In genomic region chr14:95356968-95357367, GRCm38 (mm10) we compare ENCODE assay signal across 9 mouse cellular contexts.
DNase-seq lines count a peak whose midpoint lies in the region; ATAC-seq and TF ChIP-seq lines count a peak whose summit lies in the region.
"Had no signal": no experiment of that assay in that cellular context is flagged by ENCODE, and none has a peak within 500 bp of the region (broad histone marks: within the 10 kb centered on the region; RNA-seq: fewer than 3 reads in every experiment).

No protein-coding gene starts in this region.

- no peak for TF ChIP-seq CTCF in forebrain, postnatal 0 days (IDR thresholded peaks at IDR 0.05; ENCODE audit: low read depth)

- no peak overlapping the region for H3K27ac ChIP-seq in midbrain, embryonic 12.5 days (replicated peaks)
- no peak overlapping the region for H3K27ac ChIP-seq in midbrain, embryonic 10.5 days (replicated peaks)
- no peak overlapping the region for H3K27ac ChIP-seq in forebrain, postnatal 0 days (ENCODE audit: low read depth, low read length)
- no peak overlapping the region for H3K27ac ChIP-seq in kidney, embryonic 16.5 days (ENCODE audit: low read length)

- DNase-seq in midbrain, embryonic 10.5 days (ENCODE audit: low spot score): no peak
- DNase-seq in forebrain, postnatal 0 days: peak; percentile 93
- DNase-seq in left cerebral cortex, adult 18-20 months (ENCODE audit: low spot score in 2 of 2): peak; percentile 8 to 39
- peak; percentile 12 to 33 for DNase-seq in right cerebral cortex, postnatal 36 days (ENCODE audit: low spot score in 2 of 2)
- no peak for DNase-seq in thymus, postnatal 10 days (ENCODE audit: low spot score in 2 of 2)
- no peak for DNase-seq in urinary bladder, postnatal 10 days (ENCODE audit: low spot score)

- WGBS in midbrain, embryonic 12.5 days: 62% methylated on average over 10 of the region's 10 CpGs
- 91% methylated on average over 10 of the region's 10 CpGs for whole genome bisulfite sequencing in midbrain, embryonic 10.5 days
- 13% methylated on average over 10 of the region's 10 CpGs for WGBS in forebrain, postnatal 0 days
- WGBS in kidney, embryonic 16.5 days: 75% methylated on average over 10 of the region's 10 CpGs

- no peak overlapping the region for H3K4me3 ChIP-seq in midbrain, embryonic 12.5 days
- H3K4me3 ChIP-seq in midbrain, embryonic 10.5 days: no peak overlapping the region
- H3K4me3 ChIP-seq in forebrain, postnatal 0 days (ENCODE audit: low read depth, low read length): no peak overlapping the region
- no peak overlapping the region for H3K4me3 ChIP-seq in kidney, embryonic 16.5 days (ENCODE audit: low read length)

- no peaks in the 10 kb centered on the region for H3K9me3 ChIP-seq in midbrain, embryonic 12.5 days
- H3K9me3 ChIP-seq in midbrain, embryonic 10.5 days (replicated peaks): no peaks in the 10 kb centered on the region
- H3K9me3 ChIP-seq in forebrain, postnatal 0 days (ENCODE audit: low read length): no peaks in the 10 kb centered on the region
- no peaks in the 10 kb centered on the region for H3K9me3 ChIP-seq in kidney, embryonic 16.5 days (ENCODE audit: low read length)

- H3K4me2 ChIP-seq in midbrain, embryonic 12.5 days (replicated peaks): no peak overlapping the region
- 0 out of 2 replicates have a peak overlapping the region, but pooled peaks have one; percentile 8 for H3K4me2 ChIP-seq in forebrain, postnatal 0 days (ENCODE audit: low read depth)
- H3K4me2 ChIP-seq in kidney, embryonic 16.5 days (replicated peaks; ENCODE audit: low read depth, low read length): no peak overlapping the region

- H3K9ac ChIP-seq in midbrain, embryonic 12.5 days (replicated peaks): no peak overlapping the region
- H3K9ac ChIP-seq in forebrain, postnatal 0 days: no peak overlapping the region
- no peak overlapping the region for H3K9ac ChIP-seq in kidney, embryonic 16.5 days (replicated peaks; ENCODE audit: low read length)

- no peaks in the 10 kb centered on the region for H3K36me3 ChIP-seq in midbrain, embryonic 12.5 days
- no peaks in the 10 kb centered on the region for H3K36me3 ChIP-seq in midbrain, embryonic 10.5 days
- H3K36me3 ChIP-seq in forebrain, postnatal 0 days (ENCODE audit: insufficient read depth): no peaks in the 10 kb centered on the region
- no peaks in the 10 kb centered on the region for H3K36me3 ChIP-seq in kidney, embryonic 16.5 days (ENCODE audit: insufficient read depth, low read length)
- H3K36me3 ChIP-seq: G1E had no signal

- no peaks in the 10 kb centered on the region for H3K27me3 ChIP-seq in midbrain, embryonic 12.5 days
- H3K27me3 ChIP-seq in midbrain, embryonic 10.5 days (ENCODE audit: low read depth, poor library complexity, severe bottlenecking): no peaks in the 10 kb centered on the region
- H3K27me3 ChIP-seq in forebrain, postnatal 0 days (ENCODE audit: insufficient read depth, low read length): no peaks in the 10 kb centered on the region
- no peaks in the 10 kb centered on the region for H3K27me3 ChIP-seq in kidney, embryonic 16.5 days (ENCODE audit: insufficient read depth, low read length)

- peak; percentile 80 for ATAC-seq in midbrain, embryonic 12.5 days (ENCODE audit: low FRiP score, low read depth)
- ATAC-seq in forebrain, postnatal 0 days: peak; percentile 97
- no peak for ATAC-seq in kidney, embryonic 16.5 days (ENCODE audit: low FRiP score, low TSS enrichment)

- no peaks in the 10 kb centered on the region for H3K4me1 ChIP-seq in midbrain, embryonic 12.5 days
- H3K4me1 ChIP-seq in midbrain, embryonic 10.5 days: no peaks in the 10 kb centered on the region
- peaks cover 3% of the 10 kb centered on the region; the same call in 1 of the 2 replicates for H3K4me1 ChIP-seq in forebrain, postnatal 0 days (ENCODE audit: insufficient read depth)
- H3K4me1 ChIP-seq in kidney, embryonic 16.5 days (ENCODE audit: insufficient read depth, low read length): no peaks in the 10 kb centered on the region

Comparison
In these comparisons a context has a peak if more than half of its experiments do, and no peak if none do; other contexts are left out.
1. DNase-seq: peak in forebrain, postnatal 0 days (single experiment), left cerebral cortex, adult 18-20 months (2 of 2) and right cerebral cortex, postnatal 36 days (2 of 2); none in midbrain, embryonic 10.5 days (single experiment), thymus, postnatal 10 days (0 of 2) and urinary bladder, postnatal 10 days (single experiment).